Mouse (Mus musculus) liver, embryonic 11.5 days (tissue): ENCODE measurements around the gene Galnt18. TPM values are rescaled to one million over a fixed set of nuclear protein-coding genes. Genes with fewer than 3 reads are reported as not detected.

Source experiments
- ATAC-seq: fragments of 200-750 bp; cut with Nextera tagmentation; replicated peaks from 2 replicates; pipeline ENCODE4 v1.8.0; 2017; ENCODE audit warnings: moderate number of reproducible peaks, mild to moderate bottlenecking, moderate TSS enrichment, moderate library complexity; ENCODE audit not compliant: low FRiP score
- DNase-seq: peaks from one replicate; pipeline ENCODE4 v3.0.0-alpha.2; 2017; ENCODE audit warnings: low spot score
- H3K27ac ChIP-seq: fragments of 300-500 bp; sonication (generic); 2 replicates; pipeline ENCODE4 v1.5.1; 2014; ENCODE audit warnings: mild to moderate bottlenecking, low read depth, low read length, control low read depth
- H3K27me3 ChIP-seq: fragments of 300-500 bp; sonication (generic); replicated peaks from 2 replicates; pipeline ENCODE4 v1.6.1; 2014; ENCODE audit warnings: low read length, mixed read lengths; ENCODE audit not compliant: control insufficient read depth, insufficient read depth
- H3K36me3 ChIP-seq: fragments of 300-500 bp; sonication (generic); 2 replicates; pipeline ENCODE4 v1.6.1; 2014; ENCODE audit warnings: mild to moderate bottlenecking, low read length, moderate library complexity, mixed read lengths; ENCODE audit not compliant: control insufficient read depth, insufficient read depth
- H3K4me1 ChIP-seq: fragments of 300-500 bp; sonication (generic); replicated peaks from 2 replicates; pipeline ENCODE4 v1.6.1; 2014; ENCODE audit warnings: low read length, mixed read lengths; ENCODE audit not compliant: control insufficient read depth, insufficient read depth
- H3K4me2 ChIP-seq: fragments of 300-500 bp; sonication (generic); 2 replicates; pipeline ENCODE4 v1.6.1; 2014; ENCODE audit warnings: mild to moderate bottlenecking, control low read depth, moderate library complexity
- H3K4me3 ChIP-seq: fragments of 300-500 bp; sonication (generic); 2 replicates; pipeline ENCODE4 v1.5.1; 2014; ENCODE audit warnings: low read depth, low read length, control low read depth
- H3K9ac ChIP-seq: fragments of 300-500 bp; sonication (generic); 2 replicates; pipeline ENCODE4 v1.6.1; 2014; ENCODE audit warnings: low read depth, low read length, control low read depth
- H3K9me3 ChIP-seq: fragments of 300-500 bp; sonication (generic); 2 replicates; pipeline ENCODE4 v1.6.1; 2016; ENCODE audit warnings: low read length, inconsistent platforms, mixed read lengths; ENCODE audit not compliant: control insufficient read depth
- WGBS: fragments of 180-500 bp; shearing (Covaris S2); extraction: QIAGEN DNeasy Blood & Tissue Kit; methylation state at CpG from one replicate; pipeline ENCODE4 v1.1.7; 2014; 5-methylcytosine and 5-hydroxymethylcytosine counted together
- polyA plus RNA-seq: library from polyadenylated mRNA; unstranded; fragments of >200 nt; fragmentation: Nextera tagmentation; extraction: Ambion mirVana; gene quantifications from 2 replicates; pipeline ENCODE4 v1.2.1, GENCODE M21; 2014

Galnt18 gene
- polyA plus RNA-seq, 1 experiment from 2014 or later: 3.1 TPM

GRCm38 (mm10) chr7:111563316-111564110 lies 216.3 kb downstream of the Galnt18 start:
- ATAC-seq (no peak), DNase-seq (no peak)
- Histone ChIP-seq H3K4me1 (no peaks in the 10 kb centered on the region), H3K27ac (no peak overlapping the region), H3K36me3 (no peaks in the 10 kb centered on the region), H3K9me3 (no peaks in the 10 kb centered on the region; the same call in 1 of the 2 replicates), H3K27me3 (no peaks in the 10 kb centered on the region), H3K4me3 (no peak overlapping the region), H3K4me2 (no peak overlapping the region), H3K9ac (no peak overlapping the region)
- WGBS: 72% methylated on average over 9 of the region's 9 CpGs

- WGBS: 67% methylated on average over 3 of the region's 3 CpGs
- Histone ChIP-seq H3K4me1 (no peaks in the 10 kb centered on the region), H3K9ac (no peak overlapping the region), H3K4me2 (no peak overlapping the region), H3K4me3 (no peak overlapping the region), H3K27ac (no peak overlapping the region), H3K36me3 (no peaks in the 10 kb centered on the region), H3K27me3 (no peaks in the 10 kb centered on the region), H3K9me3 (no peaks in the 10 kb centered on the region; the same call in 1 of the 2 replicates)
- no peak for DNase-seq
- no peak for ATAC-seq
These were observed 219.7 kb downstream of the Galnt18 start for GRCm38 (mm10) chr7:111560097-111560496.

- ATAC-seq: no peak
- Histone ChIP-seq H3K36me3 (no peaks in the 10 kb centered on the region), H3K4me3 (no peak overlapping the region), H3K9me3 (no peaks in the 10 kb centered on the region; the same call in 1 of the 2 replicates), H3K27me3 (no peaks in the 10 kb centered on the region), H3K9ac (no peak overlapping the region), H3K4me1 (no peaks in the 10 kb centered on the region), H3K27ac (no peak overlapping the region), H3K4me2 (no peak overlapping the region)
- WGBS: 52% methylated on average over 3 of the region's 3 CpGs
- DNase-seq: no peak
These were observed 220.8 kb downstream of the Galnt18 start for GRCm38 (mm10) chr7:111559011-111559410.

DNA sequence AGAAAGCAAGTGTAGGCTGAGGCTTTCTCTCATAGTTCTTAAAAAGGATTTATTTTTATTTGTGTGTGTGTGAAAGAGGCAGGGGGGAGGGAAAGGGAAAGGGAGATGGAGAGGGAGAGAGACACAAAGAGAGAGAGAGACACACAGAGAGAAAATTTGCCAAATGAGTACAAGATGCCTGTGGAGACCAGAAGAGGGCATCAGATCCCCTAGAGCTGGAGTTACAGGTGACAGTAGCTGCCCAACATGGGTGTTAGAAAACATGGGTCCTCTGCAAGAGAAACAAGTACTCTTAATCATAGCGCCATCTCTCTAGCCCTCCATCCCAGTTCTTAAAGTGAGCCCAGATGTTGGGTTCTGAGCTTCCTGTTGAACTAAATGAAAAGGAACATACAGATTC lies 228.8 kb downstream of the Galnt18 start:
- no peak for ATAC-seq
- H3K4me3 ChIP-seq: no peak overlapping the region
- no peak for DNase-seq
- H3K9me3 ChIP-seq: no peaks in the 10 kb centered on the region
- no peaks in the 10 kb centered on the region for H3K4me1 ChIP-seq
- no peak overlapping the region for H3K4me2 ChIP-seq
- H3K9ac ChIP-seq: no peak overlapping the region
- no peaks in the 10 kb centered on the region for H3K36me3 ChIP-seq
- WGBS: 88% methylated on average over 1 of the region's 1 CpGs
- H3K27ac ChIP-seq: no peak overlapping the region
- H3K27me3 ChIP-seq: 0 out of 2 replicates have a peak, but pooled peaks cover 2% of the 10 kb centered on the region

DNA sequence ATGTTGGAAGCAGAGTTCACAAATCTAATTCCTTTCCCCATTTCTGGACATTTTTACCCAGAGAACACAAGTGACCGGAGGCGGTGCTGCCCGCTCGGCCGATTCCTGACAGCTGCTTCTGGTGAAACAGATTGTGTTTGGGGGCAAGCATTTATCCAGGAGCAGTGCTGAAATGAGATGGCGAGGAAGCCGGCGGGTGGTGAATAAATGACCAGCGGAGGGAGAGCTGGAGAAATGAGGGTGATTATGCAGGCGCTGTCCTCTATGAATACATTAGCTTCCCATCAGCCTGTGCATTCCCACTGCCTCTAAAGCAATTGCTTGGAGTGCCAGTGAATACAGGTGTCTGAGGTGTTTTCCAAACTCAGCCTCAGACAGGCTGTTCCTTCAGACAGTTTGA lies 232.7 kb downstream of the Galnt18 start:
- H3K9ac ChIP-seq: no peak overlapping the region
- H3K36me3 ChIP-seq: no peaks in the 10 kb centered on the region
- ATAC-seq: no peak

GRCm38 (mm10) chr7:111545614-111546013 lies 234.2 kb downstream of the Galnt18 start:
- ATAC-seq: no peak
- H3K4me2 ChIP-seq: no peak overlapping the region
- 76% methylated on average over 1 of the region's 1 CpGs for WGBS

More for the DNA sequence above, 232.7 kb downstream of the Galnt18 start:
- no peaks in the 10 kb centered on the region for H3K4me1 ChIP-seq
- no peaks in the 10 kb centered on the region for H3K9me3 ChIP-seq
- no peak for DNase-seq
- H3K27me3 ChIP-seq: 0 out of 2 replicates have a peak, but pooled peaks cover 2% of the 10 kb centered on the region
- H3K4me2 ChIP-seq: no peak overlapping the region
- no peak overlapping the region for H3K4me3 ChIP-seq
- WGBS: 79% methylated on average over 10 of the region's 10 CpGs
- no peak overlapping the region for H3K27ac ChIP-seq

DNA sequence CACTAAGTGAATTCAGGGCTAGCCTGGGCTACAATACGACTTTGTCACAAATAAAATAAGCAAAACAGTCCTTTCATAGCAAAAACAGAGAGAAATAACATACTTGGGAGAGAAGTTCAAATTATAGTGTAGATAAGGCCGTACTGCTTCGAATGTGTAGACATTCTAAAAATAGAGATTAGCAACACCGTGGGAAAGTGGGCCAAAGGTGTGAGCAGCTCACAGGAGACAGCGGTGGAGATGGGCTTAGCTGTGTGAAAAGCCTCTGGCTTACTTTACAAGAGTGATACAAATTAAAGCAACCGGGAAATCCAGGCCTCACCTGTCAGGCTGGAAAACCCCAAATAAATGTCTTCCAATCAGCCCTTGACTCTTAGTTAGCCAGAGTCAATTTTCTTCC lies 241.8 kb downstream of the Galnt18 start:
- Histone ChIP-seq H3K9me3 (no peaks in the 10 kb centered on the region), H3K4me1 (no peaks in the 10 kb centered on the region), H3K9ac (no peak overlapping the region), H3K4me3 (no peak overlapping the region), H3K4me2 (no peak overlapping the region), H3K27ac (no peak overlapping the region), H3K27me3 (no peaks in the 10 kb centered on the region), H3K36me3 (no peaks in the 10 kb centered on the region)
- no peak for ATAC-seq
- 71% methylated on average over 6 of the region's 6 CpGs for WGBS
- no peak for DNase-seq

More at GRCm38 (mm10) chr7:111545614-111546013, 234.2 kb downstream of the Galnt18 start:
- H3K9ac ChIP-seq: no peak overlapping the region
- DNase-seq: no peak
- no peaks in the 10 kb centered on the region for H3K4me1 ChIP-seq
- H3K4me3 ChIP-seq: no peak overlapping the region
- no peaks in the 10 kb centered on the region for H3K36me3 ChIP-seq
- no peaks in the 10 kb centered on the region for H3K9me3 ChIP-seq
- H3K27ac ChIP-seq: no peak overlapping the region
- 0 out of 2 replicates have a peak, but pooled peaks cover 2% of the 10 kb centered on the region for H3K27me3 ChIP-seq

GRCm38 (mm10) chr7:111534826-111535405 lies 244.9 kb downstream of the Galnt18 start:
- Histone ChIP-seq H3K27me3 (no peaks in the 10 kb centered on the region), H3K27ac (no peak overlapping the region), H3K4me3 (no peak overlapping the region), H3K4me2 (no peak overlapping the region), H3K4me1 (no peaks in the 10 kb centered on the region), H3K9me3 (no peaks in the 10 kb centered on the region), H3K9ac (no peak overlapping the region), H3K36me3 (no peaks in the 10 kb centered on the region)
- DNase-seq (no peak), ATAC-seq (no peak)
- 70% methylated on average over 8 of the region's 8 CpGs for WGBS
